In the genomic region with DNA sequence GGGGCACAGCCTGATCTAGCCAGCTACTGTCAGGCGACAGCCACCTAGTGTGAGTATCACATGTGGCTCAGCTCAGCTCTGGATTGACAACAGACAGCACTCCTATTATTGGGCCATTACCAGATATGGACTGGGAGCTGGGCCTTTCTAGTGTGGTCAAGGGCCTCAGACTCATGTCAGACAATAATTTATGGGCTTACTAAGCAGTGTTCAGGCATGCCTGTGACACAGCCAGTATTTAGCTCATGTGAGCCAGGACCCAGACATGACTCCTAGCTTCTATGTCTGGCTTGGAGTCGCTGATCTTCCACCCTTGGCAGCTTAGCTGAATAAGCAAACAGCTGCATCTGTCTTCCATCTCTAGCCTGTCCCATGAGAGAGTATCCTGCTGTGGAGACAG, we compare ENCODE assay signal across 25 mouse cellular contexts. TPM values are rescaled to one million over a fixed set of nuclear protein-coding genes. Genes with fewer than 3 reads are reported as not detected.
DNase-seq lines count a peak whose midpoint lies in the region; ATAC-seq and TF ChIP-seq lines count a peak whose summit lies in the region.
"Had no signal": no experiment of that assay in that cellular context is flagged by ENCODE, and none has a peak within 500 bp of the region (broad histone marks: within the 10 kb centered on the region; RNA-seq: fewer than 3 reads in every experiment).

No protein-coding gene starts in this region.

- H3K4me1 ChIP-seq in heart, adult 2 months (ENCODE audit: control insufficient read depth, insufficient read depth, low read length): no peaks in the 10 kb centered on the region
- H3K4me1 ChIP-seq in ES-Bruce4 (ENCODE audit: control insufficient read depth, insufficient read depth, low read length): no peaks in the 10 kb centered on the region
- no peaks in the 10 kb centered on the region for H3K4me1 ChIP-seq in forebrain, embryonic 15.5 days
- H3K4me1 ChIP-seq in forebrain, embryonic 14.5 days (ENCODE audit: control insufficient read depth, insufficient read depth, low read length): no peaks in the 10 kb centered on the region
- H3K4me1 ChIP-seq: embryonic facial prominence, embryonic 15.5 days; heart, embryonic 15.5 days; hindbrain, embryonic 15.5 days; limb, embryonic 15.5 days; midbrain, embryonic 12.5 days had no signal

- peak overlapping the region; percentile 40 for H3K27ac ChIP-seq in heart, adult 2 months
- peak overlapping the region; percentile 16 for H3K27ac ChIP-seq in ES-Bruce4 (ENCODE audit: insufficient read depth, low read length)
- H3K27ac ChIP-seq in forebrain, embryonic 15.5 days (replicated peaks): no peak overlapping the region
- H3K27ac ChIP-seq in forebrain, embryonic 14.5 days (ENCODE audit: low read depth, low read length): no peak overlapping the region
- H3K27ac ChIP-seq: embryonic facial prominence, embryonic 15.5 days; heart, embryonic 15.5 days; hindbrain, embryonic 15.5 days; limb, embryonic 15.5 days; liver, embryonic 14.5 days; midbrain, embryonic 12.5 days had no signal

- no peaks in the 10 kb centered on the region for H3K9me3 ChIP-seq in ES-Bruce4 (replicated peaks; ENCODE audit: control insufficient read depth, insufficient read depth, low read length, poor library complexity, severe bottlenecking)
- no peaks in the 10 kb centered on the region for H3K9me3 ChIP-seq in forebrain, embryonic 15.5 days
- no peaks in the 10 kb centered on the region for H3K9me3 ChIP-seq in forebrain, embryonic 14.5 days (replicated peaks; ENCODE audit: control insufficient read depth, low read length)
- H3K9me3 ChIP-seq: embryonic facial prominence, embryonic 15.5 days; heart, embryonic 15.5 days; hindbrain, embryonic 15.5 days; limb, embryonic 15.5 days; midbrain, embryonic 12.5 days had no signal

- H3K27me3 ChIP-seq in heart, adult 2 months (ENCODE audit: control insufficient read depth, insufficient read depth, low read length): no peaks in the 10 kb centered on the region
- no peaks in the 10 kb centered on the region for H3K27me3 ChIP-seq in ES-Bruce4 (ENCODE audit: control insufficient read depth, insufficient read depth, low read length, poor library complexity, severe bottlenecking)
- H3K27me3 ChIP-seq in forebrain, embryonic 15.5 days: no peaks in the 10 kb centered on the region
- no peaks in the 10 kb centered on the region for H3K27me3 ChIP-seq in forebrain, embryonic 14.5 days (replicated peaks; ENCODE audit: control insufficient read depth, insufficient read depth, low read length)
- H3K27me3 ChIP-seq: embryonic facial prominence, embryonic 15.5 days; heart, embryonic 15.5 days; hindbrain, embryonic 15.5 days; limb, embryonic 15.5 days; midbrain, embryonic 12.5 days; Patski had no signal

- no peak overlapping the region for H3K4me2 ChIP-seq in forebrain, embryonic 15.5 days (replicated peaks)
- no peak overlapping the region for H3K4me2 ChIP-seq in forebrain, embryonic 14.5 days (ENCODE audit: low read length)
- H3K4me2 ChIP-seq: embryonic facial prominence, embryonic 15.5 days; heart, embryonic 15.5 days; hindbrain, embryonic 15.5 days; limb, embryonic 15.5 days; lung, embryonic 14.5 days; midbrain, embryonic 12.5 days had no signal

- no peak for DNase-seq in heart, adult 2 months
- DNase-seq in heart, adult 18-20 months: no peak
- peak; percentile 46 for DNase-seq in kidney, postnatal 14 days
- no peak for DNase-seq in kidney, postnatal 36 days
- DNase-seq in adipocyte (ENCODE audit: low spot score): peak; percentile 70
- no peak for DNase-seq in forebrain, embryonic 14.5 days (ENCODE audit: low spot score)
- DNase-seq: adrenal gland, postnatal 25 days; cerebellum, adult 9-10 months; forebrain, postnatal 0 days; left cerebral cortex, postnatal 4 days; lung, embryonic 14.5 days; right cerebral cortex, postnatal 25 days; thymus, postnatal 25 days had no signal

- H3K4me3 ChIP-seq in heart, adult 2 months: no peak overlapping the region
- H3K4me3 ChIP-seq in ES-Bruce4 (ENCODE audit: low read depth, low read length): no peak overlapping the region
- H3K4me3 ChIP-seq in forebrain, embryonic 15.5 days: no peak overlapping the region
- no peak overlapping the region for H3K4me3 ChIP-seq in forebrain, embryonic 14.5 days (ENCODE audit: low read depth, low read length)
- H3K4me3 ChIP-seq: embryonic facial prominence, embryonic 15.5 days; heart, embryonic 15.5 days; hindbrain, embryonic 15.5 days; limb, embryonic 15.5 days; midbrain, embryonic 12.5 days had no signal

- 34% methylated on average over 2 of the region's 2 CpGs for WGBS in heart, adult 2 months
- WGBS in forebrain, embryonic 15.5 days: 85% methylated on average over 2 of the region's 2 CpGs
- WGBS in forebrain, embryonic 14.5 days: 91% methylated on average over 2 of the region's 2 CpGs

- TF ChIP-seq CTCF in heart, adult 2 months (IDR thresholded peaks at IDR 0.05): no peak
- no peak for TF ChIP-seq CTCF in ES-Bruce4 (IDR thresholded peaks at IDR 0.05; ENCODE audit: low read depth, low read length)

- H3K79me2 ChIP-seq in heart, adult 2 months (replicated peaks; ENCODE audit: control insufficient read depth, insufficient read depth, low read length): no peaks in the 10 kb centered on the region

- H3K9ac ChIP-seq in heart, adult 2 months (ENCODE audit: low read depth, low read length): no peak overlapping the region
- H3K9ac ChIP-seq in ES-Bruce4 (ENCODE audit: low read depth, poor library complexity, severe bottlenecking): no peak overlapping the region
- H3K9ac ChIP-seq in forebrain, embryonic 15.5 days (replicated peaks): no peak overlapping the region
- H3K9ac ChIP-seq in forebrain, embryonic 14.5 days (ENCODE audit: low read length): no peak overlapping the region
- H3K9ac ChIP-seq: embryonic facial prominence, embryonic 15.5 days; forebrain, postnatal 0 days; heart, embryonic 15.5 days; hindbrain, embryonic 15.5 days; limb, embryonic 15.5 days; liver, embryonic 14.5 days; lung, embryonic 14.5 days; midbrain, embryonic 12.5 days had no signal

- TF ChIP-seq EP300 in heart, adult 2 months (IDR thresholded peaks at IDR 0.05; ENCODE audit: insufficient read depth, low read depth, low read length): no peak
- TF ChIP-seq EP300 in ES-Bruce4 (IDR thresholded peaks at IDR 0.05; ENCODE audit: insufficient read depth, low read depth, low read length): no peak

- intact Hi-C loops in heart, adult 2 months (cut with DNase I): no loop called here

- no peak for TF ChIP-seq POLR2A in heart, adult 2 months (IDR thresholded peaks at IDR 0.05; ENCODE audit: insufficient read depth, low read depth, low read length)
- TF ChIP-seq POLR2A in ES-Bruce4 (IDR thresholded peaks at IDR 0.05; ENCODE audit: insufficient read depth, low read length): no peak

- ATAC-seq in forebrain, embryonic 15.5 days (replicated peaks): no peak
- no peak for ATAC-seq in forebrain, embryonic 14.5 days
- ATAC-seq: forebrain, postnatal 0 days; Patski had no signal

- no peaks in the 10 kb centered on the region for H3K36me3 ChIP-seq in heart, adult 2 months (ENCODE audit: control insufficient read depth, insufficient read depth, low read length)
- H3K36me3 ChIP-seq in ES-Bruce4 (ENCODE audit: control insufficient read depth, insufficient read depth, low read length, poor library complexity, severe bottlenecking): peaks cover 29% of the 10 kb centered on the region
- H3K36me3 ChIP-seq in forebrain, embryonic 15.5 days: peaks cover 97% of the 10 kb centered on the region
- peaks cover 97% of the 10 kb centered on the region for H3K36me3 ChIP-seq in forebrain, embryonic 14.5 days (ENCODE audit: control insufficient read depth, insufficient read depth, low read length)

RNA-seq across cellular contexts. Expression of gene Polr3h, which starts 13.5 kb away (rescaled TPM):
- total RNA-seq in heart, adult 2 months (2021): 1 to 10 TPM; 5.9 to 8.1 TPM
- polyA plus RNA-seq in heart, adult 2 months (2012; rRNA removed): 7.2 and 10.2 TPM in 2 replicates
- total RNA-seq in heart, adult 18-20 months (2021): 10 to 100 TPM in 1 of 2 experiments, 1 to 10 TPM in 1; 7.8 to 10.7 TPM
- 21.8 and 25.5 TPM in 2 replicates for polyA plus RNA-seq in ES-Bruce4 (2011; ENCODE audit: insufficient read depth, insufficient read length, low read depth, missing spikeins)
- 89.8 and 91.2 TPM in 2 replicates for polyA plus RNA-seq in forebrain, embryonic 15.5 days (2015; fragmentation: Nextera tagmentation; extraction: Ambion mirVana)
- polyA plus RNA-seq in forebrain, embryonic 14.5 days (2014; fragmentation: Nextera tagmentation; extraction: Ambion mirVana): 99.6 and 110 TPM in 2 replicates

RNA-seq across cellular contexts. Expression of gene Csdc2, which starts 24.1 kb away (rescaled TPM):
- 10 to 100 TPM; 66.1 to 92.7 TPM for total RNA-seq in heart, adult 2 months (2021)
- polyA plus RNA-seq in heart, adult 2 months (2012; rRNA removed): 85.7 and 111 TPM in 2 replicates
- total RNA-seq in heart, adult 18-20 months (2021): 10 to 100 TPM; 54.7 to 62.7 TPM
- polyA plus RNA-seq in ES-Bruce4 (2011; ENCODE audit: insufficient read depth, insufficient read length, low read depth, missing spikeins): 4.0 and 4.9 TPM in 2 replicates
- 130 and 133 TPM in 2 replicates for polyA plus RNA-seq in forebrain, embryonic 15.5 days (2015; fragmentation: Nextera tagmentation; extraction: Ambion mirVana)
- polyA plus RNA-seq in forebrain, embryonic 14.5 days (2014; fragmentation: Nextera tagmentation; extraction: Ambion mirVana): 72.8 and 110 TPM in 2 replicates
- total RNA-seq: common myeloid progenitor, adult 5-6 weeks; hematopoietic stem cell, adult 5-6 weeks; megakaryocyte, adult 5-6 weeks had no signal

RNA-seq across cellular contexts. Expression of gene Aco2, which starts 40.4 kb away (rescaled TPM):
- 1,000 to 10,000 TPM; 1,810 to 2,215 TPM for total RNA-seq in heart, adult 2 months (2021)
- 2,076 and 2,628 TPM in 2 replicates for polyA plus RNA-seq in heart, adult 2 months (2012; rRNA removed)
- 1,000 to 10,000 TPM; 2,055 to 2,104 TPM for total RNA-seq in heart, adult 18-20 months (2021)
- polyA plus RNA-seq in ES-Bruce4 (2011; ENCODE audit: insufficient read depth, insufficient read length, low read depth, missing spikeins): 174 and 181 TPM in 2 replicates
- polyA plus RNA-seq in forebrain, embryonic 15.5 days (2015; fragmentation: Nextera tagmentation; extraction: Ambion mirVana): 243 and 244 TPM in 2 replicates
- polyA plus RNA-seq in forebrain, embryonic 14.5 days (2014; fragmentation: Nextera tagmentation; extraction: Ambion mirVana): 204 and 231 TPM in 2 replicates

RNA-seq across cellular contexts. Expression of gene Phf5a, which starts 40.8 kb away (rescaled TPM):
- total RNA-seq in heart, adult 2 months (2021): 10 to 100 TPM; 30.2 to 36.5 TPM
- 30.2 and 39.1 TPM in 2 replicates for polyA plus RNA-seq in heart, adult 2 months (2012; rRNA removed)
- 10 to 100 TPM; 36.5 to 37.1 TPM for total RNA-seq in heart, adult 18-20 months (2021)
- 150 and 172 TPM in 2 replicates for polyA plus RNA-seq in ES-Bruce4 (2011; ENCODE audit: insufficient read depth, insufficient read length, low read depth, missing spikeins)
- 124 and 128 TPM in 2 replicates for polyA plus RNA-seq in forebrain, embryonic 15.5 days (2015; fragmentation: Nextera tagmentation; extraction: Ambion mirVana)
- polyA plus RNA-seq in forebrain, embryonic 14.5 days (2014; fragmentation: Nextera tagmentation; extraction: Ambion mirVana): 153 and 202 TPM in 2 replicates

RNA-seq across cellular contexts. Expression of gene Pmm1, which starts 48.2 kb away (rescaled TPM):
- 10 to 100 TPM; 22.0 to 26.7 TPM for total RNA-seq in heart, adult 2 months (2021)
- 27.7 and 34.4 TPM in 2 replicates for polyA plus RNA-seq in heart, adult 2 months (2012; rRNA removed)
- 10 to 100 TPM; 24.7 to 31.4 TPM for total RNA-seq in heart, adult 18-20 months (2021)
- polyA plus RNA-seq in ES-Bruce4 (2011; ENCODE audit: insufficient read depth, insufficient read length, low read depth, missing spikeins): 338 and 387 TPM in 2 replicates
- 82.5 and 84.5 TPM in 2 replicates for polyA plus RNA-seq in forebrain, embryonic 15.5 days (2015; fragmentation: Nextera tagmentation; extraction: Ambion mirVana)
- polyA plus RNA-seq in forebrain, embryonic 14.5 days (2014; fragmentation: Nextera tagmentation; extraction: Ambion mirVana): 92.6 and 93.3 TPM in 2 replicates

Comparison
In these comparisons a context has a peak if more than half of its experiments do, and no peak if none do; other contexts are left out.
1. DNase-seq: peak in kidney, postnatal 14 days (single experiment) and adipocyte (single experiment); none in heart, adult 2 months (0 of 2), heart, adult 18-20 months (0 of 2), kidney, postnatal 36 days (0 of 2) and forebrain, embryonic 14.5 days (single experiment).
2. H3K27ac ChIP-seq: peak in heart, adult 2 months (single experiment) and ES-Bruce4 (single experiment); none in forebrain, embryonic 15.5 days (single experiment) and forebrain, embryonic 14.5 days (single experiment).
3. RNA of gene Csdc2, which starts 24.1 kb away (polyA plus RNA-seq): 130 to 133 TPM in forebrain, embryonic 15.5 days, 85.7 to 111 TPM in heart, adult 2 months and 72.8 to 110 TPM in forebrain, embryonic 14.5 days; 4.0 to 4.9 TPM in ES-Bruce4; every median in the first group is over 10 times any median in the second.